Mouse (Mus musculus) cerebellum, adult 9-11 months (tissue): ENCODE results near the gene Chadl.
"Not testable (repeated sequence)": the region's sequence is repeated elsewhere in the genome, so short reads cannot be mapped to it uniquely, and the experiment has no call there.

Experiments
- DNase-seq: peaks from one replicate; pipeline ENCODE4 v3.0.0; 2022

Gene Chadl

DNA sequence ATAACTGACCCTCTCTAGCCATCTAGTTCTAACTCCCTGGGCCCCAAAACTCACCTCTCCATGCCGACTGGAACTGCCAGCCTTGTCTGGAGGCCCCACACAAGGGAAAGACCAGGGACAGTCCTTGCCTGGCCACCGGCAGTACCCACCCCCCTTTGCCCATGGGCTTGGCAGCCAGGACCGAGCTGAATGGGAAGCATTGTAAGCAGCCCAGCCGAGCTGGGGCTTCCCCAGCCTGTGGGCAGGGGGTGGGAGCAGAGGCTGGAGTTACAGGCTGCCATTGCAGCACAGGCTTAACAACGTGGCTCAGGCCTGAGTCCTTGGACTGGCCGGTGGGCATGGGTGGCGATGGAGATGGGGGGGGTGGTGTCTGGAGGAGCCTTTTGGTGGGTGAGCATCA is at the start of gene Chadl:
Chadl (minus strand) TSS at position 113 of the 400 bp plus-strand sequence.
- DNase-seq: peak; percentile 39

GRCm38 (mm10) chr15:81745601-81746114 is 48.6 kb upstream of the Chadl start:
- peak; percentile 63 for DNase-seq

- peak; percentile 77 for DNase-seq
Observed at GRCm38 (mm10) chr15:81744992-81745600, 48.0 kb upstream of the Chadl start, which contains the start of the genes Zc3h7b and Rangap1. TSS of gene Zc3h7b (plus strand) at chr15:81745057. TSS of gene Rangap1 (minus strand) at chr15:81745530.

- not testable (repeated sequence) for DNase-seq
Observed at GRCm38 (mm10) chr15:81742368-81742767, 45.3 kb upstream of the Chadl start.

GRCm38 (mm10) chr15:81739924-81740323 is 42.8 kb upstream of the Chadl start:
- no peak for DNase-seq

GRCm38 (mm10) chr15:81739296-81739695 is 42.2 kb upstream of the Chadl start:
- no peak for DNase-seq

- no peak for DNase-seq
Observed at GRCm38 (mm10) chr15:81735075-81735474, 38.0 kb upstream of the Chadl start.

DNA sequence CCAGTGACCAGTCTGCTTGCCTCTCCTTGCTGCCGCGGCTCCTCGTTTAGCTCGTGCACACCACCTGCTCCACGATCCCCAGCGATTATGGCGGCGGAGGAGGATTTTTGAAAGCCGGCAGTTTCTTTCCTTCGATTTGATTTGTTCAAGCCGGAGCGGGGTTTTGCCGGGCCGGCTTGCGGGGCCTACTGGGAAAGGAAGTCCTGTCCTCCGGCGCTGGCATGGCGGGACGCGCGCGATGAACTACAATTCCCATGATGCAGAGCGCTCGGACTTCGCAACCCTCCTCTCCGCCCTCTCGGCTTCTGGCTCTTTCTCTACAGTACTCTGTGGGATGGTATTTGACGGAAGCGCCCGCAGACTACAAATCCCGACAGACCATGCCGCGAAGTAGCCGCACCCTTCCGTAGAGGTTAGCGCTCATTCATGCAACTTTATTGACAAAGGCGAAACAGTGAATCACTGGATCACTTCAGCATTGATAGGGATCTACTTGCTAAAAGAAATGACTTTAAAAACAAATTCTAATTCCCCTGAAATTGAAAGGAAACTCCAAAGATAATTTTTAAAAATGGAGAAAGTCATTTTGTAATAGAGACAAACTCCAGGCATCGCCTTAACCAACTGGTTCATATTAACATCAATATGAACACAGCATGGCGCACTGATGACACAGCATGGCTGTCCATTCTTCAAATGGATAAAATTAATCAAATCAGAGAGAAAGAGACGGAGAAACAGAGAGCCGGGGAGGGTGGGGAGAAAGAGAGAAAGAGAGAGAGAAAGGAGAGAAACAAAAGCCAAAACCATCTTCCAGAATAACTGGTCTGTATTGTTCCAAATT is 32.9 kb upstream of the Chadl start:
- peak; percentile 99 for DNase-seq

GRCm38 (mm10) chr15:81729241-81729791 is 32.2 kb upstream of the Chadl start:
- peak; percentile 77 for DNase-seq

DNA sequence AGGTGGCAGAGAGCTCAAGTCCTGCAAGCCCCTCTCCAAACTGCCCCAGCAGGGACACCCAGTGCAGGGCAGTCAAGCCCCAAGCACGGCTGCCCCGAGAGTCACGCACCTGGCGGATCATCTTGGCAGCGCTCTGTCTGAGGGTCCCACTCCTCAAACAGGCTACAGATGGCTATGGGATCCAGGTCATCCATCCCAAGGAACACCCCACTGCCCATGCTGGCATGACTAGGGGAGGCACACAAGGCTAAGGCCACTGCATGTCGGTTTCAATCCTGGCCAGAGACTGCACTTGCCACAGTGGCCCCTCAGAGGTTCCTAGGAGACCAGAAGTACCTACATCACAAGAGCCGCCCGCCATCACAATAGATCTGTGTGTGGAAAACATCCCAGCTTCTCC is 28.9 kb upstream of the Chadl start:
- no peak for DNase-seq

- no peak for DNase-seq
Observed at GRCm38 (mm10) chr15:81723653-81724052, 26.6 kb upstream of the Chadl start.

DNA sequence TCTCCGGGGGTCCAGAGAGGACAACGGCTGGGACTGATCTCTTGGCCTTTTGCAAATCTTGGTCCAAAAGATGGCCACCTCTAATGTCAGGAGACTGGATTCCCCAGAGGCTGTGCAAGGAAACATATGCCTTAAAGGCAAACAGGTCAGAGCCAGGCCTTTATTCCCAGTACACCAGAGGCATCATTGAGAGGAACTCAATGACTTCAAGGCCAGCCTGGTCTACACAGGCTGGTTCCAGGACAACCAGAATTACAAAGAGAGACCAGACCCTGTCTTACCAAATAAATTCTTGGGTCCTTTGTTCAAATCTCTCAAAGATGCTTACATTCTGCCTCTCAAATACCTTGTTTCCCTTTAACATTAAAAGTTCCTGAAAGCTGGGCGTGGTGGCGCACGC is 25.3 kb upstream of the Chadl start:
- DNase-seq: no peak

DNA sequence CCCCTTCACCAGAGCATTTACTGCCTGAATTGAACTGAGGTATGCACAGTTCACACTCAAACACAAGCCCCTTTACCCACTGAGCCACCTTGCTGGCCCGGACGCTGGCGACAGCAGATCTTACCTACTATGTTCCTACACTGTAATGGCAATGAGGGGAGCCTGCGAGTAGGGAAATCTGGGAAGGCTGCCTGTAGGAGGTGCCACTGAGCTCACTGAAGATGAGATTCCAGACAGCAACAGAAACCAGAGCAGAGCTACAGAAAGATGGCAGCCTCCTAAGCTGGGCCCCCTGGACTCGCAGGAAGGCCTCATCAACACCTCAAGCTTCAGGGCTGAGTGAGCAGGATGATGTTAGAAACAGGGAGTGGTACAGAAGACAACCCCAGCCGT is 22.0 kb upstream of the Chadl start:
- no peak for DNase-seq

- no peak for DNase-seq
Observed at GRCm38 (mm10) chr15:81718336-81719138, 21.4 kb upstream of the Chadl start.

GRCm38 (mm10) chr15:81713742-81714141 is 16.7 kb upstream of the Chadl start:
- DNase-seq: no peak

DNA sequence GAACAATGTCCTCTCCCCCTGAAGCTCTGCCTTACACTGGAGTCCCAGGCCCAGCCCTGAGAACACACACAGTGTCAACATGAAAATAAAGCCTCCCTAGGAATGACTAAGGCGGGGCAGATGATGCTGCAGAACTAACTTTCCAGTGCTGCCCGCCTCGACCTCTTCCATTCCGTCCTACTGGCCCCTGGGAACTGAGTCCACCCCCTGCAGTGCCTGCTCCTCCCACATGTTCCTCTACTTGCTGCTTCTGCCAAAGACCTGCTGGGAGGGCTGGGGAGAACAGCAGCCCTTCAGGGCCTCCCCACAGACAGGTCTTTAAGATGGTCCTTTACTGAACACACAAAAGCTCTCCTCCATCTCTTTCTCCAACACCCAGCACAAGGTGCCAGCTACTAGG is 13.7 kb upstream of the Chadl start:
- DNase-seq: no peak

- DNase-seq: no peak
Observed at GRCm38 (mm10) chr15:81709686-81710085, 12.6 kb upstream of the Chadl start.

GRCm38 (mm10) chr15:81708991-81709390 is 11.9 kb upstream of the Chadl start:
- DNase-seq: no peak

- no peak for DNase-seq
Observed at GRCm38 (mm10) chr15:81703094-81703489, 6.0 kb upstream of the Chadl start.

DNA sequence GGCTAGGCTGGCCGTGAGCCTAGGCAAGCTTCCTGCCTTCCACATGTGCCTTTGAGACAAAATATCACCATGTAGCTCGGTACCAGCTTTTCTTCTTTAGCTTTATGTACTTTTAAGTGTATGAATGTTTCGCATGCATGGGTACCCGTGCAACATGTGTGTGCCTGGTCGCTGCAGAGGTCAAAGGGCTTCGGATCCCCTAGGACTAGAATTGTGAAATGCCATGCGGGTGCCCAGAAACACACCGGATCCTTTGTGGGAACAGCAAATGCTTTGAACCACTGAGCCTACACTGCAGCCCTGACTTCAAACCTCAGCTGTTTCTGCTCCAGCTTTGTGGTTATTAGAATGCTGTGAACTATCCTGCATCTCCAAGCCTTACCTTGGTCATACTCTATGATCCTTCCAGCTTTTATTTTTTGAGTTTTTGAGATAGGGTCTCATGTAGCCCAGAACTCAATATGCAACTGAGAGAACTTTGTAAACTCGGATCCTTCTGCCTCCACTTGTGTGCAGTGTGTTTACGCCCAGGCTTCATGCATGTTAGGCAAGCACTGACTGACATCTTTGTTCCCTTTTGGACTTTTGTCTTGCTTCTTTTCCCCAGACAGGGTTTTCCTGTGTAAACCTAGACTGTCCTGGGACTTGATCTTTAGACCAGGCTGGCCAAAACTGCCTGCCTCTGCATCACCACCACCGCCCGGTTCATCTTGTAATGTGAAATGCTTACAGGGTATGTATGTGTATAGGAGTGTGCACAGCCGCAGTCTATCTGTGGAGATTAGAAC is 5.4 kb upstream of the Chadl start:
- no peak for DNase-seq

DNA sequence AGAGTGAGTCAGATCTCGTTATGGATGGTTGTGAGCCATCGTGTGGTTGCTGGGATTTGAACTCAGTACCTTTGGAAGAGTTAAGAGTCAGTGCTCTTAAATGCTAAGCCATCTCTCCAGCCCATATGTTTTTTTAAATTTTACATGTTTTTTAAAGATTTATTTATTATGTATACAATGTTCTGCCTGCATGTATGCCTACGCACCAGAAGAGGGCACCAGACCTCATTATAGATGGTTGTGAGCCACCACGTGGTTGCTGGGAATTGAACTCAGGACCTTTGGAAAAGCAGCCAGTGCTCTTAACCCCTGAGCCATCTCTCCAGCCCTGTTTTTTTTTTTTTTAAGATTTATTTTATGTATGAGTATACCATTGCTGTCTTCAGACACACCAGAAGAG is 4.3 kb upstream of the Chadl start:
- DNase-seq: not testable (repeated sequence)

- DNase-seq: no peak
Observed at GRCm38 (mm10) chr15:81700601-81701000, 3.5 kb upstream of the Chadl start.
